ENCODE assay signal across 8 mouse cellular contexts in genomic region chr4:140905426-140905871, GRCm38 (mm10). TPM values are rescaled to one million over a fixed set of nuclear protein-coding genes. Genes with fewer than 3 reads are reported as not detected.
DNase-seq lines count a peak whose midpoint lies in the region; ATAC-seq and TF ChIP-seq lines count a peak whose summit lies in the region.

No protein-coding gene starts in this region.

- H3K9ac ChIP-seq in forebrain, embryonic 13.5 days, result 0 out of 2 replicates have a peak overlapping the region, but pooled peaks have one; percentile 26
- H3K9ac ChIP-seq in limb, embryonic 15.5 days, result no peak overlapping the region
- H3K9ac ChIP-seq in neural tube, embryonic 13.5 days, result peak overlapping the region; percentile 34; the same call in 1 of the 2 replicates

- ATAC-seq in forebrain, embryonic 13.5 days, result peak; percentile 17; the same call in 1 of the 2 replicates
- ATAC-seq in limb, embryonic 15.5 days (ENCODE audit: insufficient number of reproducible peaks, low FRiP score, low TSS enrichment, low read depth), result no peak
- ATAC-seq in neural tube, embryonic 13.5 days (ENCODE audit: low read depth), result peak; percentile 21; the same call in 1 of the 2 replicates

- H3K9me3 ChIP-seq in forebrain, embryonic 13.5 days (replicated peaks), result no peaks in the 10 kb centered on the region
- no peaks in the 10 kb centered on the region for H3K9me3 ChIP-seq in limb, embryonic 15.5 days
- H3K9me3 ChIP-seq in neural tube, embryonic 13.5 days, result no peaks in the 10 kb centered on the region

- no peaks in the 10 kb centered on the region for H3K79me2 ChIP-seq in C2C12 (ENCODE audit: control insufficient read depth, insufficient read depth)

- H3K4me3 ChIP-seq in C2C12 (ENCODE audit: insufficient read depth, poor library complexity, severe bottlenecking), result no peak overlapping the region
- H3K4me3 ChIP-seq in forebrain, embryonic 13.5 days, result peak overlapping the region; percentile 37
- 0 out of 2 replicates have a peak overlapping the region, but pooled peaks have one; percentile 31 for H3K4me3 ChIP-seq in limb, embryonic 15.5 days
- H3K4me3 ChIP-seq in neural tube, embryonic 13.5 days, result peak overlapping the region; percentile 36

- H3K27me3 ChIP-seq in C2C12 (ENCODE audit: control insufficient read depth, insufficient read depth, insufficient read length), result no peaks in the 10 kb centered on the region
- peaks cover 65% of the 10 kb centered on the region for H3K27me3 ChIP-seq in forebrain, embryonic 13.5 days
- peaks cover 67% of the 10 kb centered on the region for H3K27me3 ChIP-seq in limb, embryonic 15.5 days
- peaks cover 67% of the 10 kb centered on the region for H3K27me3 ChIP-seq in neural tube, embryonic 13.5 days

- peak overlapping the region; percentile 73 for H3K4me2 ChIP-seq in forebrain, embryonic 13.5 days
- H3K4me2 ChIP-seq in limb, embryonic 15.5 days, result peak overlapping the region; percentile 55; the same call in 1 of the 2 replicates
- H3K4me2 ChIP-seq in neural tube, embryonic 13.5 days, result peak overlapping the region; percentile 65

- peak overlapping the region; percentile 7 for H3ac ChIP-seq in C2C12 (ENCODE audit: control insufficient read depth, insufficient read length, low read depth)

- WGBS in forebrain, embryonic 13.5 days, result 9% methylated on average over 11 of the region's 11 CpGs
- WGBS in limb, embryonic 15.5 days, result 14% methylated on average over 11 of the region's 11 CpGs
- 22% methylated on average over 11 of the region's 11 CpGs for WGBS in neural tube, embryonic 13.5 days

- intact Hi-C loops in left cerebral cortex, postnatal 4 days (cut with DNase I), result no loop called here

- no peaks in the 10 kb centered on the region for H3K36me3 ChIP-seq in C2C12 (ENCODE audit: control insufficient read depth, insufficient read depth)
- H3K36me3 ChIP-seq in forebrain, embryonic 13.5 days (ENCODE audit: poor library complexity, severe bottlenecking), result no peaks in the 10 kb centered on the region
- no peaks in the 10 kb centered on the region for H3K36me3 ChIP-seq in limb, embryonic 15.5 days
- H3K36me3 ChIP-seq in neural tube, embryonic 13.5 days, result no peaks in the 10 kb centered on the region

- peak; percentile 88 for DNase-seq in A20 (ENCODE audit: low read depth, low spot score)
- no peak for DNase-seq in urinary bladder, postnatal 25 days (ENCODE audit: low spot score)
- DNase-seq in adrenal gland, postnatal 25 days, result no peak
- no peak for DNase-seq in left cerebral cortex, postnatal 4 days

- H3K4me1 ChIP-seq in forebrain, embryonic 13.5 days, result peaks cover 11% of the 10 kb centered on the region
- H3K4me1 ChIP-seq in limb, embryonic 15.5 days, result peaks cover 12% of the 10 kb centered on the region
- peaks cover 14% of the 10 kb centered on the region for H3K4me1 ChIP-seq in neural tube, embryonic 13.5 days (replicated peaks)

- H3K79me3 ChIP-seq in C2C12 (ENCODE audit: low read depth), result no peaks in the 10 kb centered on the region

- no peak for TF ChIP-seq CTCF in C2C12 (IDR thresholded peaks at IDR 0.05; ENCODE audit: control insufficient read depth, insufficient read depth, insufficient read length)

- H3K27ac ChIP-seq in forebrain, embryonic 13.5 days, result no peak overlapping the region
- H3K27ac ChIP-seq in limb, embryonic 15.5 days, result no peak overlapping the region
- no peak overlapping the region for H3K27ac ChIP-seq in neural tube, embryonic 13.5 days (replicated peaks)

TF ChIP-seq in C2C12, 6 proteins besides CTCF, POLR2A, EP300 and RAD21:
- TF ChIP-seq MAX (IDR thresholded peaks at IDR 0.05), result no peak
- TF ChIP-seq MYOD1 (IDR thresholded peaks at IDR 0.05; ENCODE audit: control insufficient read depth, insufficient read length, low read depth), result no peak
- no peak for TF ChIP-seq FOSL1 (IDR thresholded peaks at IDR 0.05; ENCODE audit: insufficient read depth, low read length, poor library complexity, severe bottlenecking)
- TF ChIP-seq USF1 (IDR thresholded peaks at IDR 0.05; ENCODE audit: low read depth), result no peak

RNA-seq across cellular contexts. Expression of gene Padi2, which starts 0.7 kb away (rescaled TPM):
- polyA plus RNA-seq in C2C12 (2012; fragmentation: generic; extraction: Trizol), result 2.1 TPM
- 0.06 and 0.12 TPM in 2 replicates for polyA plus RNA-seq in forebrain, embryonic 13.5 days (2015; fragmentation: Nextera tagmentation; extraction: Ambion mirVana)
- 4.3 and 10.5 TPM in 2 replicates for polyA plus RNA-seq in limb, embryonic 15.5 days (2015; fragmentation: Nextera tagmentation; extraction: Ambion mirVana)
- 4.4 and 6.0 TPM in 2 replicates for polyA plus RNA-seq in neural tube, embryonic 13.5 days (2015; fragmentation: Nextera tagmentation; extraction: Ambion mirVana)
- 5.4 and 8.3 TPM in 2 replicates for total RNA-seq in adrenal gland, postnatal 25 days (2021)
- total RNA-seq in left cerebral cortex, postnatal 4 days (2021), result 1 to 10 TPM; 1.2 TPM

RNA-seq across cellular contexts. Expression of gene Sdhb, which starts 55.6 kb away (rescaled TPM):
- 370 TPM for polyA plus RNA-seq in C2C12 (2012; fragmentation: generic; extraction: Trizol)
- 478 and 480 TPM in 2 replicates for polyA plus RNA-seq in forebrain, embryonic 13.5 days (2015; fragmentation: Nextera tagmentation; extraction: Ambion mirVana)
- 333 and 348 TPM in 2 replicates for polyA plus RNA-seq in limb, embryonic 15.5 days (2015; fragmentation: Nextera tagmentation; extraction: Ambion mirVana)
- polyA plus RNA-seq in neural tube, embryonic 13.5 days (2015; fragmentation: Nextera tagmentation; extraction: Ambion mirVana), result 473 and 497 TPM in 2 replicates
- total RNA-seq in adrenal gland, postnatal 25 days (2021), result 452 and 458 TPM in 2 replicates
- 100 to 1,000 TPM; 174 to 177 TPM for total RNA-seq in left cerebral cortex, postnatal 4 days (2021)

RNA-seq across cellular contexts. Expression of gene Padi1, which starts 59.9 kb away (rescaled TPM):
- 0.01 TPM for polyA plus RNA-seq in C2C12 (2012; fragmentation: generic; extraction: Trizol)
- polyA plus RNA-seq in forebrain, embryonic 13.5 days (2015; fragmentation: Nextera tagmentation; extraction: Ambion mirVana), result 0.09 TPM in 1 of 2 replicates, not detected in the other
- 0.14 and 0.20 TPM in 2 replicates for polyA plus RNA-seq in limb, embryonic 15.5 days (2015; fragmentation: Nextera tagmentation; extraction: Ambion mirVana)
- 0.10 and 0.11 TPM in 2 replicates for polyA plus RNA-seq in neural tube, embryonic 13.5 days (2015; fragmentation: Nextera tagmentation; extraction: Ambion mirVana)
- not detected in 2 replicates for total RNA-seq in adrenal gland, postnatal 25 days (2021)
- total RNA-seq in left cerebral cortex, postnatal 4 days (2021), result under 1 TPM in 1 of 2 experiments, not detected in 1; 0.08 TPM
